Mouse (Mus musculus) urinary bladder, adult 2 months (tissue): Measurements from ENCODE around the gene Ssxb5. TPM values are rescaled to one million over a fixed set of nuclear protein-coding genes. Genes with fewer than 3 reads are reported as not detected.
"Not testable (repeated sequence)": the region's sequence is repeated elsewhere in the genome, so short reads cannot be mapped to it uniquely, and the experiment has no call there.

ENCODE experiments used
- DNase-seq: peaks from one replicate; pipeline ENCODE4 v3.0.0; 2022; ENCODE audit warnings: low spot score
- polyA plus RNA-seq: library from polyadenylated mRNA; depleted of rRNA; stranded (reverse); fragments of >200 nt; gene quantifications from 2 replicates; pipeline ENCODE4 v1.2.3, GENCODE M21; 2012; rRNA removed

The Ssxb5 gene
- polyA plus RNA-seq = not detected in 2 replicates

DNA sequence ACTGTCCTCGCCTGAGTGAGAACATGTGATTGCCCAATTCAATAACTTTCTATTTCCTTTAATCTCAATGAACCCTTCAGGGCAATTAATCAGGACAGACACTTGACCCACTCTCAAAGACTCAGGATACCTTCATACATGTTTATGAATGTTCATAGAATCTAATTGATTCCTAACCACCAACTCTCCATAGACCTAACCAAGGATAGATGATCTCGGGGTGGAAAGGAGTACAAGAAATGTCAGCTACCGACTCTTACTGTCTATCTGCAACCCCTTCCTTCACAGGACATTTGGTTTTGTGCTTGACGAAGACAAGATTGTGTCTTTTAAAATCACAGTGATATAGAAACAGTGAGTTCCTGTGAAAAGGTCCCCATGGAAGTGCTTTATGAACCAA is at the start of gene Ssxb5:
TSS of gene Ssxb5 (plus strand) at position 301 of the 400 bp plus-strand sequence.
- not testable (repeated sequence) for DNase-seq

DNA sequence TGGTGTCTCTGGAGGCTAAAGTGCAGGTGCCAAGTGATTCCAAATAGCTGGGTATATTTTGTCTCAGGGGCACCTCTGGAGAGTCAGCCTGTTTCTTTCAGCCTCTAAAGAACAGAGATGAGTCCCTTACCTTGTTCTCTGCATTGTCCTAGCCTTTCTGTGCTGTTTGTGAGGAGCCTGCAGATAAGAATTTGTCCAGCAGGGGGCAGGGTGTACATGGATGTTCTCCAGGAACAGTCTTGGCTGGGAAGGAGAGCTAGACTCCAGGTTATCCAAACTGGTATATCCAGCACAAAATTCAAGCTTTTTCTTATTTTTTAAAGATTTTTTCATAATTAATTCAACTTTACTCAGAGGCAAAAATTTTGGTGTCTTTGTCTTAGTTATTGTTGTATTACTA is 28.6 kb downstream of the Ssxb5 start:
- no peak for DNase-seq

GRCm38 (mm10) chrX:8843694-8844093 is 40.2 kb downstream of the Ssxb5 start, which contains the start of gene Gm6592:
Gm6592 (plus strand) TSS chrX:8843994.
- DNase-seq = no peak

- no peak for DNase-seq
Observed at GRCm38 (mm10) chrX:8852486-8852885, 49.0 kb downstream of the Ssxb5 start.

Other genes starting within 250 kb of the Ssxb5 start
- not detected in 2 replicates for gene Ssxb3, start 211.9 kb upstream of the Ssxb5 start, polyA plus RNA-seq
- gene Ssxb8, start 112.8 kb upstream of the Ssxb5 start, polyA plus RNA-seq = not detected in 2 replicates
- not detected in 2 replicates for gene Ssx9, start 55.3 kb upstream of the Ssxb5 start, polyA plus RNA-seq
- gene Gm6592, start 40.3 kb downstream of the Ssxb5 start, polyA plus RNA-seq = not detected in 2 replicates
- gene Gm5751, start 70.6 kb downstream of the Ssxb5 start, polyA plus RNA-seq = not detected in 2 replicates
- gene B630019K06Rik, start 88.7 kb downstream of the Ssxb5 start, polyA plus RNA-seq = 2.1 and 2.2 TPM in 2 replicates
- not detected in 2 replicates for gene Fthl17b, start 159.3 kb downstream of the Ssxb5 start, polyA plus RNA-seq
- gene Fthl17c, start 172.9 kb downstream of the Ssxb5 start, polyA plus RNA-seq = not detected in 2 replicates
- not detected in 2 replicates for gene Fthl17d, start 183.1 kb downstream of the Ssxb5 start, polyA plus RNA-seq
- gene Fthl17e, start 229.8 kb downstream of the Ssxb5 start, polyA plus RNA-seq = not detected in 2 replicates